Mouse (Mus musculus) lung, postnatal 0 days (tissue): ENCODE measurements at regions not wholly inside any gene's neighbourhood (a gene's known extent, or its start where the extent isn't known, plus 50 kb on each side); places are given as distances from the start of the nearest gene placed in this dataset.

ENCODE experiments used
- CTCF ChIP-seq: IDR thresholded peaks from 2 replicates; pipeline ENCODE4 v1.5.1; 2016; ENCODE audit warnings: antibody characterized with exemption, mild to moderate bottlenecking
- EP300 ChIP-seq: IDR thresholded peaks from 2 replicates; pipeline ENCODE4 v1.6.1; 2016; ENCODE audit warnings: antibody characterized with exemption, mild to moderate bottlenecking, control low read depth

DNA sequence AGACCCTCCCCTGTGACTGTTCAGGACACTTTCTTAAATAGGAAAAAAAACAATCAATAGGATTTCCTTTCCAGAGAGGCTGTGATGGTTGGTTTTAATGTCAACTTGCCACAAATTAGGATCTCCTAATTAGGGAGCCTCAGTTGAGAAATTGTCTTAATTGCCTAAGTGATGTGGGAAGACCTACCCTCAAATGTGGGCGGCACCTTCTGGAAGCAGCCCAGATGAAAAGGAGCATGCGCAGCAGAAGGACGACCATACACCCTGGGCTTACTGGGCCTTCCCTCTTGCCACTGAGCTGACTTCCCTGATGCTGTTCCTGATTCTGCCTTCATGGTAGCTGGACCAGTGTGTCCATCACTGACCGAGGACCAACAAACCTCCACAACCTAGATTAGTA lies 203.7 kb upstream of the Jade1 start:
- no peak for TF ChIP-seq CTCF
- TF ChIP-seq EP300 = no peak
